16 mouse cellular contexts compared by ENCODE assay signal in the genomic region with DNA sequence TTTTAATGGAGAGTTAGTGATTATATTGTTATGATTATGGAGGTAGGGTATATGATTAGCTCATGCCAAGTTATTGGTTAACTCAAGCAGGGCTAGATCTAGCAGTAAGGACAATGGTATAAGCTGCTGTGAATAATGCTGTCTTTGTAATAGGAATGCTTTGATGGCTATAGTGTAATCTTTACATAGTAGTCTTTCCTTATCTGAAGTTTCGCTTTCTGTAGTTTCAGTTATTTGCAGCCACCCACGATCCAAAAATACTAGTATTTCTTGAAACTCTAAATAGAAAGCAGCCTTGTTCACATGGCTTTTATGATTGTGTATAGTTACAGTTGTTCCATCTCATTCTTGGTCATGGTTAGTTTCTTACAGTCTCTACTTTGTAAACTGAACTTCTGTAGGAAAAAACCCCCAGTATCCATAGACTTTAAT. TPM values are rescaled to one million over a fixed set of nuclear protein-coding genes. Genes with fewer than 3 reads are reported as not detected.
DNase-seq lines count a peak whose midpoint lies in the region; ATAC-seq lines count a peak whose summit lies in the region.
"Had no signal": no experiment of that assay in that cellular context is flagged by ENCODE, and none has a peak within 500 bp of the region (broad histone marks: within the 10 kb centered on the region; RNA-seq: fewer than 3 reads in every experiment).

No protein-coding gene starts in this region.

- H3K27ac ChIP-seq in kidney, embryonic 15.5 days: peak overlapping the region; percentile 86
- no peak overlapping the region for H3K27ac ChIP-seq in neural tube, embryonic 15.5 days (replicated peaks)
- no peak overlapping the region for H3K27ac ChIP-seq in forebrain, embryonic 10.5 days
- H3K27ac ChIP-seq: heart, adult 2 months; hindbrain, embryonic 12.5 days; midbrain, embryonic 10.5 days; neural tube, embryonic 12.5 days had no signal

- H3K4me2 ChIP-seq in kidney, embryonic 15.5 days: no peak overlapping the region
- no peak overlapping the region for H3K4me2 ChIP-seq in neural tube, embryonic 15.5 days
- H3K4me2 ChIP-seq: hindbrain, embryonic 12.5 days; neural tube, embryonic 12.5 days had no signal

- ATAC-seq in kidney, embryonic 15.5 days (replicated peaks; ENCODE audit: low FRiP score): peak; percentile 86; the same call in 1 of the 2 replicates
- 0 out of 2 replicates have a peak, but pooled peaks have one; percentile 28 for ATAC-seq in erythroid progenitor cell, adult 5-6 weeks (replicated peaks; ENCODE audit: low FRiP score, poor library complexity, severe bottlenecking)
- 0 out of 2 replicates have a peak, but pooled peaks have one; percentile 25 for ATAC-seq in megakaryocyte-erythroid progenitor cell, adult 5-6 weeks (replicated peaks; ENCODE audit: low FRiP score, low TSS enrichment, poor library complexity, severe bottlenecking)
- ATAC-seq in neural tube, embryonic 15.5 days (ENCODE audit: low FRiP score): no peak
- ATAC-seq: lung, postnatal 0 days had no signal

- H3K4me3 ChIP-seq in kidney, embryonic 15.5 days (replicated peaks): no peak overlapping the region
- no peak overlapping the region for H3K4me3 ChIP-seq in neural tube, embryonic 15.5 days (replicated peaks)
- no peak overlapping the region for H3K4me3 ChIP-seq in forebrain, embryonic 10.5 days
- H3K4me3 ChIP-seq: heart, adult 2 months; hindbrain, embryonic 12.5 days; midbrain, embryonic 10.5 days; neural tube, embryonic 12.5 days had no signal

- H3K9me3 ChIP-seq in kidney, embryonic 15.5 days (replicated peaks): no peaks in the 10 kb centered on the region
- H3K9me3 ChIP-seq in neural tube, embryonic 15.5 days (replicated peaks): no peaks in the 10 kb centered on the region
- H3K9me3 ChIP-seq in forebrain, embryonic 10.5 days: no peaks in the 10 kb centered on the region
- H3K9me3 ChIP-seq: hindbrain, embryonic 12.5 days; midbrain, embryonic 10.5 days; neural tube, embryonic 12.5 days had no signal

- peaks cover 14% of the 10 kb centered on the region for H3K36me3 ChIP-seq in kidney, embryonic 15.5 days
- H3K36me3 ChIP-seq in neural tube, embryonic 15.5 days: no peaks in the 10 kb centered on the region
- H3K36me3 ChIP-seq in forebrain, embryonic 10.5 days (replicated peaks): peaks cover 10% of the 10 kb centered on the region
- H3K36me3 ChIP-seq: hindbrain, embryonic 12.5 days; neural tube, embryonic 12.5 days had no signal

- 75% methylated on average over 2 of the region's 2 CpGs for WGBS in kidney, embryonic 15.5 days
- 88% methylated on average over 2 of the region's 2 CpGs for WGBS in neural tube, embryonic 15.5 days
- WGBS in forebrain, embryonic 10.5 days: 87% methylated on average over 2 of the region's 2 CpGs

- H3K4me1 ChIP-seq in kidney, embryonic 15.5 days: peaks cover 22% of the 10 kb centered on the region
- H3K4me1 ChIP-seq in neural tube, embryonic 15.5 days: no peaks in the 10 kb centered on the region
- H3K4me1 ChIP-seq in forebrain, embryonic 10.5 days: no peaks in the 10 kb centered on the region
- H3K4me1 ChIP-seq: hindbrain, embryonic 12.5 days; midbrain, embryonic 10.5 days; neural tube, embryonic 12.5 days had no signal

- H3K9ac ChIP-seq in kidney, embryonic 15.5 days: no peak overlapping the region
- no peak overlapping the region for H3K9ac ChIP-seq in neural tube, embryonic 15.5 days (replicated peaks)
- H3K9ac ChIP-seq: hindbrain, embryonic 12.5 days; neural tube, embryonic 12.5 days had no signal

- no peak for DNase-seq in kidney, postnatal 14 days
- peak; percentile 22 for DNase-seq in CD4-positive, CD25-positive, alpha-beta regulatory T cell, adult 2 months (ENCODE audit: low read depth, low spot score)
- no peak for DNase-seq in forebrain, embryonic 10.5 days (ENCODE audit: extremely low spot score, low spot score)
- DNase-seq: cerebellum, adult 9-11 months; heart, adult 2 months; heart, postnatal 10 days; layer of hippocampus, postnatal 36 days; liver had no signal

- H3K27me3 ChIP-seq in kidney, embryonic 15.5 days: no peaks in the 10 kb centered on the region
- H3K27me3 ChIP-seq in neural tube, embryonic 15.5 days (replicated peaks): no peaks in the 10 kb centered on the region
- no peaks in the 10 kb centered on the region for H3K27me3 ChIP-seq in forebrain, embryonic 10.5 days (ENCODE audit: poor library complexity, severe bottlenecking)
- H3K27me3 ChIP-seq: hindbrain, embryonic 12.5 days; neural tube, embryonic 12.5 days had no signal

RNA-seq across cellular contexts. Expression of gene Babam2, which starts 15.8 kb away (rescaled TPM):
- polyA plus RNA-seq in kidney, embryonic 15.5 days (2015; fragmentation: Nextera tagmentation; extraction: Ambion mirVana): 76.7 and 83.2 TPM in 2 replicates
- 35.0 and 46.9 TPM in 2 replicates for total RNA-seq in erythroid progenitor cell, adult 5-6 weeks (2015; ENCODE audit: low replicate concordance)
- total RNA-seq in erythroid progenitor cell, adult 5-6 weeks (2017; ENCODE audit: low replicate concordance): 31.0 and 42.6 TPM in 2 replicates
- 82.0 and 102 TPM in 2 replicates for total RNA-seq in megakaryocyte-erythroid progenitor cell, adult 5-6 weeks (2014; fragmentation: Nextera tagmentation)
- 32.2 and 50.5 TPM in 2 replicates for total RNA-seq in megakaryocyte-erythroid progenitor cell, adult 5-6 weeks (2017)
- 54.8 and 61.8 TPM in 2 replicates for polyA plus RNA-seq in neural tube, embryonic 15.5 days (2015; fragmentation: Nextera tagmentation; extraction: Ambion mirVana)
- polyA plus RNA-seq in forebrain, embryonic 10.5 days (2016; fragmentation: Nextera tagmentation; extraction: Ambion mirVana): 51.7 and 53.4 TPM in 2 replicates

RNA-seq across cellular contexts. Expression of gene Rbks, which starts 15.9 kb away (rescaled TPM):
- polyA plus RNA-seq in kidney, embryonic 15.5 days (2015; fragmentation: Nextera tagmentation; extraction: Ambion mirVana): 4.5 and 5.5 TPM in 2 replicates
- total RNA-seq in erythroid progenitor cell, adult 5-6 weeks (2015; ENCODE audit: low replicate concordance): 18.0 and 27.7 TPM in 2 replicates
- 7.6 and 17.1 TPM in 2 replicates for total RNA-seq in erythroid progenitor cell, adult 5-6 weeks (2017; ENCODE audit: low replicate concordance)
- total RNA-seq in megakaryocyte-erythroid progenitor cell, adult 5-6 weeks (2014; fragmentation: Nextera tagmentation): 21.5 and 29.3 TPM in 2 replicates
- total RNA-seq in megakaryocyte-erythroid progenitor cell, adult 5-6 weeks (2017): 27.3 and 33.7 TPM in 2 replicates
- polyA plus RNA-seq in neural tube, embryonic 15.5 days (2015; fragmentation: Nextera tagmentation; extraction: Ambion mirVana): 2.3 and 4.9 TPM in 2 replicates
- 5.2 and 5.7 TPM in 2 replicates for polyA plus RNA-seq in forebrain, embryonic 10.5 days (2016; fragmentation: Nextera tagmentation; extraction: Ambion mirVana)
